Mouse (Mus musculus): ENCODE results near the gene Atf6.

GRCm38 (mm10) chr1:170800694-170801093 lies 66.9 kb downstream of the Atf6 start:
- TF ChIP-seq CTCF (IDR thresholded peaks at IDR 0.05; ENCODE audit: low read depth, low read length) = no peak
- no peak for TF ChIP-seq POLR2A (IDR thresholded peaks at IDR 0.05; ENCODE audit: extremely low read depth, insufficient read depth, low read length)

Data from liver, adult 2 months (tissue).